Mouse (Mus musculus) hindbrain, embryonic 14.5 days (tissue): ENCODE data around the gene Ctnna3. TPM values are rescaled to one million over a fixed set of nuclear protein-coding genes. Genes with fewer than 3 reads are reported as not detected.

ENCODE experiments used
- ATAC-seq: fragments of 200-750 bp; cut with Nextera tagmentation; 2 replicates; pipeline ENCODE4 v1.8.0; 2017; ENCODE audit warnings: moderate number of reproducible peaks, mild to moderate bottlenecking, moderate TSS enrichment, moderate library complexity; ENCODE audit not compliant: low FRiP score
- DNase-seq: peaks from one replicate; pipeline ENCODE4 v3.0.0-alpha.2; 2015; ENCODE audit warnings: low spot score
- H3K27ac ChIP-seq: fragments of 300-500 bp; sonication (generic); 2 replicates; pipeline ENCODE4 v1.5.1; 2014; ENCODE audit warnings: mild to moderate bottlenecking, moderate library complexity
- H3K27me3 ChIP-seq: fragments of 300-500 bp; sonication (generic); 2 replicates; pipeline ENCODE4 v1.6.1; 2014; ENCODE audit warnings: mild to moderate bottlenecking, low read length, mixed read lengths; ENCODE audit not compliant: control insufficient read depth, insufficient read depth
- H3K36me3 ChIP-seq: fragments of 300-500 bp; sonication (generic); replicated peaks from 2 replicates; pipeline ENCODE4 v1.6.1; 2014; ENCODE audit not compliant: control insufficient read depth, insufficient read depth
- H3K4me1 ChIP-seq: fragments of 300-500 bp; sonication (generic); replicated peaks from 2 replicates; pipeline ENCODE4 v1.6.1; 2014; ENCODE audit warnings: antibody characterized with exemption, low read length, mixed read lengths; ENCODE audit not compliant: control insufficient read depth, insufficient read depth
- H3K4me2 ChIP-seq: fragments of 300-500 bp; sonication (generic); replicated peaks from 2 replicates; pipeline ENCODE4 v1.6.1; 2014; ENCODE audit warnings: mild to moderate bottlenecking, moderate library complexity
- H3K4me3 ChIP-seq: fragments of 300-500 bp; sonication (generic); replicated peaks from 2 replicates; pipeline ENCODE4 v1.5.1; 2014; ENCODE audit warnings: mild to moderate bottlenecking, low read length
- H3K9ac ChIP-seq: fragments of 300-500 bp; sonication (generic); 2 replicates; pipeline ENCODE4 v1.6.1; 2014
- H3K9me3 ChIP-seq: fragments of 300-500 bp; sonication (generic); 2 replicates; pipeline ENCODE4 v1.6.1; 2016; ENCODE audit warnings: low read length; ENCODE audit not compliant: control insufficient read depth
- WGBS: fragments of 180-500 bp; shearing (Covaris S2); extraction: QIAGEN DNeasy Blood & Tissue Kit; methylation state at CpG from one replicate; pipeline ENCODE4 v1.1.7; 2014; 5-methylcytosine and 5-hydroxymethylcytosine counted together
- polyA plus RNA-seq: library from polyadenylated mRNA; unstranded; fragments of >200 nt; fragmentation: Nextera tagmentation; extraction: Ambion mirVana; gene quantifications from 2 replicates; pipeline ENCODE4 v1.2.1, GENCODE M21; 2014

The Ctnna3 gene
- polyA plus RNA-seq, 1 experiment from 2014 or later, result 4.1 TPM

DNA sequence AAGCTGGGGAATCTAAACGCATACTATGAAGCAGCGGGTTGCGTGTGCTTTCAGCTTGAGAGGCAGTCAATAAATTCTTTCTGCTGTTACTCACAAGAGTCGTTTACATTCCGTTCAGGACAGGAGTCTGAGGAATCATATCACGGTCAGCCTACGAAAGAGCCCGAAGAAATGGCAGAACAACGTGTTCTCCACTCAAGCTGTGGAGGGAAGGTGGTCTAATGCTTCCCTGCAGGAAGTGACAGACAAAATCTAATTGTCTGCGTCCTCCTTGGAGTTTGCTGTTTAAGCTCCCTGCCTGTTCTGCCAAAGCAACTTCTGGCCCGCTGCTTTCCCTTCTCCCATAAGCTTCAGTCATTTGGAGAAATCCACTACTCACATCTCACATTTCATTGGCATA lies 548.2 kb downstream of the Ctnna3 start:
- H3K9me3 ChIP-seq, result no peaks in the 10 kb centered on the region
- no peaks in the 10 kb centered on the region for H3K36me3 ChIP-seq
- H3K9ac ChIP-seq, result peak overlapping the region; percentile 44
- peak overlapping the region; percentile 57 for H3K4me2 ChIP-seq
- peak overlapping the region; percentile 23 for H3K4me3 ChIP-seq
- H3K27me3 ChIP-seq, result no peaks in the 10 kb centered on the region
- peak; percentile 44; the same call in 1 of the 2 replicates for ATAC-seq
- peaks cover 21% of the 10 kb centered on the region for H3K4me1 ChIP-seq
- H3K27ac ChIP-seq, result peak overlapping the region; percentile 82
- WGBS, result 12% methylated on average over 11 of the region's 11 CpGs
- peak; percentile 47 for DNase-seq

DNA sequence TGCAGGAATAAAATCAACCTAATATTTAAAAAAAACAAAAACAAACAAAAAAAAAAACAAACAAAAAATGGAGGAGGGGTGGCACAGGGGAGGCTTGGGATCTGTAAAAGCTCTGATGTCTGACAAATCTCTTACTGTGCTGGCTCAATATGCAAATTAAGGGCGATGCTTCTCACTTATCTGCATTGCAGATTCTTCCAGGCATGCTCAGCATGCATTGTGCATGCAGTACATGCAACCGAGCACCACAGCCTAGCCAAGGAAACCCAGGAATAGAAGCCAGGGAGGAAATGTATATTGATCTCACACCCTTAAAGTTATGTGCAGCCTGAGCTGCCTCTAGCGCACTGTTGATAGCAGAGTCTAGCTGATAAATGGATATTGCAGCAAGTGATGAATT lies 548.6 kb downstream of the Ctnna3 start:
- ATAC-seq (peak; percentile 90), DNase-seq (peak; percentile 61)
- peaks cover 21% of the 10 kb centered on the region for H3K4me1 ChIP-seq
- H3K4me3 ChIP-seq, result peak overlapping the region; percentile 23
- WGBS, result 16% methylated on average over 3 of the region's 3 CpGs
- H3K9ac ChIP-seq, result peak overlapping the region; percentile 44
- no peaks in the 10 kb centered on the region for H3K36me3 ChIP-seq
- no peaks in the 10 kb centered on the region for H3K27me3 ChIP-seq
- H3K27ac ChIP-seq, result peak overlapping the region; percentile 82
- peak overlapping the region; percentile 57 for H3K4me2 ChIP-seq
- H3K9me3 ChIP-seq, result no peaks in the 10 kb centered on the region

GRCm38 (mm10) chr10:63978969-63979368 lies 549.1 kb downstream of the Ctnna3 start:
- WGBS, result 76% methylated on average over 5 of the region's 5 CpGs
- H3K9me3 ChIP-seq, result no peaks in the 10 kb centered on the region
- peak overlapping the region; percentile 82; the same call in 1 of the 2 replicates for H3K27ac ChIP-seq
- no peak overlapping the region for H3K9ac ChIP-seq
- DNase-seq (no peak), ATAC-seq (peak; percentile 13; the same call in 1 of the 2 replicates)
- peak overlapping the region; percentile 57 for H3K4me2 ChIP-seq
- H3K4me3 ChIP-seq, result no peak overlapping the region
- H3K27me3 ChIP-seq, result no peaks in the 10 kb centered on the region
- no peaks in the 10 kb centered on the region for H3K36me3 ChIP-seq
- peaks cover 21% of the 10 kb centered on the region for H3K4me1 ChIP-seq

GRCm38 (mm10) chr10:63979410-63979809 lies 549.5 kb downstream of the Ctnna3 start:
- H3K4me3 ChIP-seq, result no peak overlapping the region
- H3K36me3 ChIP-seq, result no peaks in the 10 kb centered on the region
- no peak overlapping the region for H3K4me2 ChIP-seq
- no peak for DNase-seq
- peaks cover 21% of the 10 kb centered on the region for H3K4me1 ChIP-seq
- ATAC-seq, result no peak
- no peaks in the 10 kb centered on the region for H3K27me3 ChIP-seq
- H3K27ac ChIP-seq, result no peak overlapping the region
- H3K9me3 ChIP-seq, result no peaks in the 10 kb centered on the region
- WGBS, result 85% methylated on average over 2 of the region's 2 CpGs
- H3K9ac ChIP-seq, result no peak overlapping the region

GRCm38 (mm10) chr10:63985576-63985975 lies 555.7 kb downstream of the Ctnna3 start:
- no peaks in the 10 kb centered on the region for H3K4me1 ChIP-seq
- WGBS, result 78% methylated on average over 4 of the region's 4 CpGs
- DNase-seq, result no peak

DNA sequence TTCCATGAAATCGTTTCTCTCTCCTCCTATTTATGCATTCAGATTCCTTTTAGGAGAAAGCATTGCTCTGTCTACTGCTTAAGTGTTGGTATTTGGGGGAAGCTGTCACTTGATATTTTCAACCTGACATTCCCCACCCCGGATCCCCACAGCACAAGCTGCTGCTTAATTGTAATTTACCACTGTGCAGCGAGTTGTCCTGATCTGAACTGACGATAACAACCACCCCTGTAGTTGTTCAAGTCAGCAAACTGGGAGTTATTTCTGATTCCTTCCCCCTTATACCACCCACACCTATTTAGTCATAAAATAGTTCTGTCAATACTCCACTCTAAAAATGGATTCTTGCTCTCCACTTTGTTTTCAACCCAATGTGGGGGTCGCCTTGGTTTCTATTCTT lies 564.4 kb downstream of the Ctnna3 start:
- no peak for DNase-seq
- H3K27ac ChIP-seq, result no peak overlapping the region
- H3K9ac ChIP-seq, result no peak overlapping the region
- no peaks in the 10 kb centered on the region for H3K9me3 ChIP-seq
- H3K4me1 ChIP-seq, result no peaks in the 10 kb centered on the region
- H3K36me3 ChIP-seq, result no peaks in the 10 kb centered on the region
- ATAC-seq, result no peak
- no peaks in the 10 kb centered on the region for H3K27me3 ChIP-seq
- WGBS, result 89% methylated on average over 5 of the region's 5 CpGs
- no peak overlapping the region for H3K4me3 ChIP-seq
- H3K4me2 ChIP-seq, result no peak overlapping the region

More at GRCm38 (mm10) chr10:63985576-63985975, 555.7 kb downstream of the Ctnna3 start:
- Histone ChIP-seq H3K4me2 (no peak overlapping the region), H3K27me3 (no peaks in the 10 kb centered on the region), H3K9ac (no peak overlapping the region), H3K27ac (no peak overlapping the region), H3K36me3 (no peaks in the 10 kb centered on the region), H3K4me3 (no peak overlapping the region), H3K9me3 (no peaks in the 10 kb centered on the region)
- no peak for ATAC-seq

DNA sequence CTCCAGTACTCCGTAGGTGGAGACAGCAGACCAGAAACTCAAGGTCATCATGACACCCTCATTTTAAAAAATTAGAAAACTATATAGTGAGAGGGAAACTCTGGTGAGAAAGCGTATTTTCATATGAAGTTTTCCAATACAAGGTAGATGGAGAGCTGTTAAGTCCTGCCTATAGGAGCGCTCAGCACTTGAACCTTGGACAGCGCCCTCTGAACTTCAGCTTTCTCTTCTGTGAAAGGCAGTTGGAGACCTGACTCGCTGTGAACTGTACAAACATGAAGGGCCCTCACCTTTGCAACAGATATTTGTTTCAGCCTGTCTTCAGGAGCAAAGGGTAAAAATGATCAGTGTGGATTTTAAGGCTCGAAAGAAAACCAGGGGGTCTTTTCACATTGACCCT lies 571.6 kb downstream of the Ctnna3 start:
- no peak for ATAC-seq
- 80% methylated on average over 6 of the region's 6 CpGs for WGBS

GRCm38 (mm10) chr10:64001996-64002395 lies 572.1 kb downstream of the Ctnna3 start:
- ATAC-seq, result no peak
- 76% methylated on average over 9 of the region's 9 CpGs for WGBS
- no peaks in the 10 kb centered on the region for H3K36me3 ChIP-seq

More for the DNA sequence above, 571.6 kb downstream of the Ctnna3 start:
- Histone ChIP-seq H3K27me3 (no peaks in the 10 kb centered on the region), H3K9me3 (no peaks in the 10 kb centered on the region), H3K4me1 (no peaks in the 10 kb centered on the region), H3K4me2 (no peak overlapping the region), H3K36me3 (no peaks in the 10 kb centered on the region), H3K4me3 (no peak overlapping the region), H3K9ac (no peak overlapping the region), H3K27ac (no peak overlapping the region)
- DNase-seq, result no peak

GRCm38 (mm10) chr10:64020347-64020746 lies 590.4 kb downstream of the Ctnna3 start:
- Histone ChIP-seq H3K27me3 (no peaks in the 10 kb centered on the region), H3K9ac (no peak overlapping the region), H3K9me3 (no peaks in the 10 kb centered on the region), H3K4me3 (no peak overlapping the region), H3K4me1 (no peaks in the 10 kb centered on the region), H3K27ac (no peak overlapping the region), H3K36me3 (no peaks in the 10 kb centered on the region), H3K4me2 (no peak overlapping the region)
- 87% methylated on average over 1 of the region's 1 CpGs for WGBS
- no peak for DNase-seq
- no peak for ATAC-seq

More at GRCm38 (mm10) chr10:64001996-64002395, 572.1 kb downstream of the Ctnna3 start:
- no peaks in the 10 kb centered on the region for H3K9me3 ChIP-seq
- no peak for DNase-seq
- H3K4me3 ChIP-seq, result no peak overlapping the region
- H3K9ac ChIP-seq, result no peak overlapping the region
- no peak overlapping the region for H3K4me2 ChIP-seq
- H3K27ac ChIP-seq, result no peak overlapping the region
- H3K4me1 ChIP-seq, result no peaks in the 10 kb centered on the region
- no peaks in the 10 kb centered on the region for H3K27me3 ChIP-seq

DNA sequence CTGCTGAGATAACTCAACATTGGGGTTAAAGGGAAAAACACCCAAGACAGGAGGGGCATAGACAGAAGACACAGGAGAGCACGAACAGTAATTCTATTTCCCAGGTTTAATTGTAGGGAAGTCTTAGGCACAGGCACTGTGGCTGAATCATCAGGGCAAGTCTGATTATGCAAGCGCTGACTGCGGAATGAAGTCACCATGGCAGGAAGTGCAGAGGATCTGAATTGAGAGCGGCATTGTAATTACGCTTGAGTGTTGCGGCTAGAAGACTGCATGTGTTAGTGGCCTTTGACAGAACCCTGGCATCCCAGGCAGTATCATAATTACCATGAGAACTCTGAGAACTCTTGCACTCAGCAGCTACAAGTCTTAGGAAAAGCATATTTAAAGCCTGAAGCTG lies 593.4 kb downstream of the Ctnna3 start:
- DNase-seq (no peak), ATAC-seq (no peak)
- Histone ChIP-seq H3K4me3 (no peak overlapping the region), H3K36me3 (no peaks in the 10 kb centered on the region), H3K4me1 (no peaks in the 10 kb centered on the region), H3K9ac (no peak overlapping the region), H3K27ac (no peak overlapping the region), H3K27me3 (no peaks in the 10 kb centered on the region), H3K4me2 (no peak overlapping the region), H3K9me3 (no peaks in the 10 kb centered on the region)
- 60% methylated on average over 6 of the region's 6 CpGs for WGBS
